In genomic region chr11:70254931-70255531, GRCm38 (mm10) we compare ENCODE assay signal across 8 mouse cellular contexts. TPM values are rescaled to one million over a fixed set of nuclear protein-coding genes. Genes with fewer than 3 reads are reported as not detected.
DNase-seq lines count a peak whose midpoint lies in the region; ATAC-seq and TF ChIP-seq lines count a peak whose summit lies in the region.

TSS of gene Alox12 (minus strand) at chr11:70255353.

- H3K4me2 ChIP-seq in forebrain, embryonic 12.5 days = peak within 1 kb of the TSS; percentile 39
- peak within 1 kb of the TSS; percentile 43 for H3K4me2 ChIP-seq in hindbrain, embryonic 13.5 days
- H3K4me2 ChIP-seq in myocyte (ENCODE audit: low read depth) = peak within 1 kb of the TSS; percentile 70

- H3K27ac ChIP-seq in layer of hippocampus, adult 2 months = no peak within 1 kb of the TSS
- no peak within 1 kb of the TSS for H3K27ac ChIP-seq in forebrain, embryonic 12.5 days
- no peak within 1 kb of the TSS for H3K27ac ChIP-seq in hindbrain, embryonic 13.5 days
- H3K27ac ChIP-seq in liver, adult 2 months (replicated peaks; ENCODE audit: insufficient read depth, low read depth, low read length) = no peak within 1 kb of the TSS

- TF ChIP-seq CTCF in layer of hippocampus, adult 2 months (conservative IDR thresholded peaks at IDR 0.05) = peak; percentile 65
- peak; percentile 71 for TF ChIP-seq CTCF in liver, adult 2 months (IDR thresholded peaks at IDR 0.05; ENCODE audit: low read depth, low read length)

- peak within 1 kb of the TSS; percentile 40 for H3K4me3 ChIP-seq in layer of hippocampus, adult 2 months
- H3K4me3 ChIP-seq in forebrain, embryonic 12.5 days (replicated peaks) = peak within 1 kb of the TSS; percentile 24
- peak within 1 kb of the TSS; percentile 23 for H3K4me3 ChIP-seq in hindbrain, embryonic 13.5 days
- H3K4me3 ChIP-seq in liver, adult 2 months (ENCODE audit: insufficient read depth, low read depth, low read length) = peak within 1 kb of the TSS; percentile 50; the same call in 1 of the 2 replicates
- H3K4me3 ChIP-seq in myocyte = no peak within 1 kb of the TSS

- peaks cover 12% of the 10 kb centered on the region; the same call in 1 of the 2 replicates for H3K4me1 ChIP-seq in forebrain, embryonic 12.5 days
- peaks cover 4% of the 10 kb centered on the region for H3K4me1 ChIP-seq in hindbrain, embryonic 13.5 days (replicated peaks)
- H3K4me1 ChIP-seq in liver, adult 2 months (ENCODE audit: control insufficient read depth, insufficient read depth, low read length) = no peaks in the 10 kb centered on the region

- no peak for DNase-seq in layer of hippocampus, adult 2 months (ENCODE audit: low spot score in 2 of 2)
- DNase-seq in layer of hippocampus, adult 9-11 months = no peak
- peak; percentile 26 for DNase-seq in liver, adult 2 months (ENCODE audit: extremely low read depth, low read depth, low spot score)
- DNase-seq in c-Kit-positive CD71-positive TER-119-positive erythroid progenitor cells, embryonic 14.5 days (ENCODE audit: low spot score) = no peak
- no peak for DNase-seq in layer of hippocampus, adult 11-12 months (ENCODE audit: low spot score)

- H3K9me3 ChIP-seq in forebrain, embryonic 12.5 days = no peaks in the 10 kb centered on the region
- H3K9me3 ChIP-seq in hindbrain, embryonic 13.5 days = no peaks in the 10 kb centered on the region

- no peaks in the 10 kb centered on the region for H3K79me2 ChIP-seq in liver, adult 2 months (ENCODE audit: control insufficient read depth, insufficient read depth, low read length)
- H3K79me2 ChIP-seq in myocyte (ENCODE audit: control insufficient read depth, insufficient read depth) = no peaks in the 10 kb centered on the region

- H3K27me3 ChIP-seq in forebrain, embryonic 12.5 days = peaks cover 72% of the 10 kb centered on the region
- H3K27me3 ChIP-seq in hindbrain, embryonic 13.5 days = peaks cover 71% of the 10 kb centered on the region
- peaks cover 6% of the 10 kb centered on the region; the same call in 1 of the 2 replicates for H3K27me3 ChIP-seq in liver, adult 2 months (ENCODE audit: control insufficient read depth, insufficient read depth, low read length)
- H3K27me3 ChIP-seq in myocyte (ENCODE audit: control insufficient read depth, insufficient read depth, insufficient read length) = peaks cover 26% of the 10 kb centered on the region

- no peak within 1 kb of the TSS for H3ac ChIP-seq in myocyte (ENCODE audit: control insufficient read depth, insufficient read length)

- TF ChIP-seq POLR2A in liver, adult 2 months (IDR thresholded peaks at IDR 0.05; ENCODE audit: extremely low read depth, insufficient read depth, low read length) = no peak
- TF ChIP-seq POLR2A in myocyte (IDR thresholded peaks at IDR 0.05; ENCODE audit: insufficient read length, low read depth) = no peak

- no peak for ATAC-seq in forebrain, embryonic 12.5 days (ENCODE audit: low FRiP score)
- ATAC-seq in hindbrain, embryonic 13.5 days (ENCODE audit: low FRiP score) = no peak

- 1% methylated on average over 25 of the region's 25 CpGs for WGBS in forebrain, embryonic 12.5 days
- WGBS in hindbrain, embryonic 13.5 days = 2% methylated on average over 25 of the region's 25 CpGs
- WGBS in liver, adult 2 months = 4% methylated on average over 25 of the region's 25 CpGs

- H3K36me3 ChIP-seq in forebrain, embryonic 12.5 days (replicated peaks) = no peaks in the 10 kb centered on the region
- no peaks in the 10 kb centered on the region for H3K36me3 ChIP-seq in hindbrain, embryonic 13.5 days
- no peaks in the 10 kb centered on the region for H3K36me3 ChIP-seq in liver, adult 2 months (ENCODE audit: control insufficient read depth, insufficient read depth, low read length)
- no peaks in the 10 kb centered on the region for H3K36me3 ChIP-seq in myocyte (ENCODE audit: control insufficient read depth, insufficient read depth)

- H3K9ac ChIP-seq in forebrain, embryonic 12.5 days = no peak within 1 kb of the TSS
- peak within 1 kb of the TSS; percentile 39 for H3K9ac ChIP-seq in hindbrain, embryonic 13.5 days
- peak within 1 kb of the TSS; percentile 4; the same call in 1 of the 2 replicates for H3K9ac ChIP-seq in liver, adult 2 months (ENCODE audit: low read depth, low read length)

TF ChIP-seq in myocyte, 11 proteins besides CTCF, POLR2A, EP300 and RAD21:
- no peak for TF ChIP-seq TCF12 (IDR thresholded peaks at IDR 0.05; ENCODE audit: insufficient read depth, poor library complexity, severe bottlenecking)
- TF ChIP-seq E2F4 (IDR thresholded peaks at IDR 0.05; ENCODE audit: insufficient read depth) = no peak
- no peak for TF ChIP-seq MYOG (IDR thresholded peaks at IDR 0.05; ENCODE audit: control insufficient read depth in 1 of 3, insufficient read depth in 1 of 3, insufficient read length in 2 of 3, low read depth in 2 of 3)
- TF ChIP-seq USF1 (IDR thresholded peaks at IDR 0.05; ENCODE audit: low read depth) = no peak
- TF ChIP-seq TCF3 (IDR thresholded peaks at IDR 0.05; ENCODE audit: insufficient read length, low read depth) = no peak
- no peak for TF ChIP-seq SRF (IDR thresholded peaks at IDR 0.05; ENCODE audit: control insufficient read depth, insufficient read length, low read depth)
- no peak for TF ChIP-seq MYOD1 (IDR thresholded peaks at IDR 0.05; ENCODE audit: control insufficient read depth in 1 of 3, insufficient read length in 2 of 3, low read depth in 2 of 3)
- no peak for TF ChIP-seq CEBPB (IDR thresholded peaks at IDR 0.05; ENCODE audit: insufficient read depth, poor library complexity, severe bottlenecking)
- no peak for TF ChIP-seq POLR2AphosphoS2 (IDR thresholded peaks at IDR 0.05; ENCODE audit: insufficient read length, low read depth)
- TF ChIP-seq MAX (IDR thresholded peaks at IDR 0.05; ENCODE audit: low read depth) = no peak
- no peak for TF ChIP-seq REST (IDR thresholded peaks at IDR 0.05; ENCODE audit: insufficient read depth, insufficient read length)

RNA-seq across cellular contexts. Expression of gene Alox12, which starts in this region (rescaled TPM):
- under 1 TPM; 0.13 to 0.27 TPM for total RNA-seq in layer of hippocampus, adult 2 months (2021)
- polyA plus RNA-seq in forebrain, embryonic 12.5 days (2016; fragmentation: Nextera tagmentation; extraction: Ambion mirVana) = 1.3 and 1.6 TPM in 2 replicates
- 2.1 and 2.8 TPM in 2 replicates for polyA plus RNA-seq in hindbrain, embryonic 13.5 days (2015; fragmentation: Nextera tagmentation; extraction: Ambion mirVana)
- total RNA-seq in liver, adult 2 months (2014; rRNA removed) = 0.09 and 0.20 TPM in 2 replicates
- 0.28 and 0.46 TPM in 2 replicates for polyA plus RNA-seq in liver, adult 2 months (2012; rRNA removed)
- polyA plus RNA-seq in myocyte (2012; fragmentation: generic; extraction: Trizol) = 0.25 TPM

Comparison
In these comparisons a context has a peak if more than half of its experiments do, and no peak if none do; other contexts are left out.
1. Peak in DNase-seq, H3K4me3 ChIP-seq and H3K9ac ChIP-seq in liver, adult 2 months; RNA of the gene not detected or under 1 TPM.